Mouse (Mus musculus) heart, postnatal 0 days (tissue): Measurements from ENCODE around the gene Vwf. TPM values are rescaled to one million over a fixed set of nuclear protein-coding genes. Genes with fewer than 3 reads are reported as not detected.

Source experiments
- ATAC-seq: fragments of 200-750 bp; cut with Nextera tagmentation; 2 replicates; pipeline ENCODE4 v1.8.0; 2017; ENCODE audit warnings: low read depth, moderate number of reproducible peaks, moderate library complexity; ENCODE audit not compliant: insufficient read depth
- DNase-seq: peaks from one replicate; pipeline ENCODE4 v3.0.0-alpha.2; 2016; ENCODE audit warnings: low spot score
- H3K27ac ChIP-seq: fragments of 300-500 bp; sonication (generic); 2 replicates; pipeline ENCODE4 v1.5.1; 2014; ENCODE audit warnings: low read depth, mild to moderate bottlenecking
- H3K27me3 ChIP-seq: fragments of 300-500 bp; sonication (generic); 2 replicates; pipeline ENCODE4 v1.6.1; 2014; ENCODE audit warnings: low read length, mixed read lengths; ENCODE audit not compliant: control insufficient read depth, insufficient read depth
- H3K36me3 ChIP-seq: fragments of 300-500 bp; sonication (generic); replicated peaks from 2 replicates; pipeline ENCODE4 v1.6.1; 2014; ENCODE audit warnings: low read length, mixed read lengths; ENCODE audit not compliant: control insufficient read depth, insufficient read depth
- H3K4me1 ChIP-seq: fragments of 300-500 bp; sonication (generic); 2 replicates; pipeline ENCODE4 v1.6.1; 2014; ENCODE audit warnings: antibody characterized with exemption; ENCODE audit not compliant: control insufficient read depth, insufficient read depth
- H3K4me2 ChIP-seq: fragments of 300-500 bp; sonication (generic); 2 replicates; pipeline ENCODE4 v1.6.1; 2014; ENCODE audit warnings: low read depth, mild to moderate bottlenecking, low read length, moderate library complexity
- H3K4me3 ChIP-seq: fragments of 300-500 bp; sonication (generic); 2 replicates; pipeline ENCODE4 v1.5.1; 2014; ENCODE audit warnings: low read depth, low read length
- H3K9ac ChIP-seq: fragments of 300-500 bp; sonication (generic); replicated peaks from 2 replicates; pipeline ENCODE4 v1.6.1; 2014; ENCODE audit warnings: low read depth, low read length, mixed read lengths
- H3K9me3 ChIP-seq: fragments of 300-500 bp; sonication (generic); replicated peaks from 2 replicates; pipeline ENCODE4 v1.6.1; 2016; ENCODE audit warnings: low read length; ENCODE audit not compliant: control insufficient read depth
- CTCF ChIP-seq: IDR thresholded peaks from 2 replicates; pipeline ENCODE4 v1.5.1; 2016; ENCODE audit warnings: antibody characterized with exemption, control low read depth, low read depth
- EP300 ChIP-seq: IDR thresholded peaks from 2 replicates; pipeline ENCODE4 v1.6.1; 2016; ENCODE audit warnings: antibody characterized with exemption, low read depth
- WGBS: fragments of 180-500 bp; shearing (Covaris S2); extraction: QIAGEN DNeasy Blood & Tissue Kit; methylation state at CpG from one replicate; pipeline ENCODE4 v1.1.7; 2014; 5-methylcytosine and 5-hydroxymethylcytosine counted together
- polyA plus RNA-seq: library from polyadenylated mRNA; unstranded; fragments of >200 nt; fragmentation: Nextera tagmentation; extraction: Ambion mirVana; gene quantifications from 2 replicates; pipeline ENCODE4 v1.2.1, GENCODE M21; 2015
- total RNA-seq: library from RNA; depleted of rRNA; stranded (reverse); fragments of >200 nt; gene quantifications from 2 replicates; pipeline ENCODE4 v1.2.3, GENCODE M21; 2014; ENCODE audit warnings: low replicate concordance

Gene Vwf
- total and polyA plus RNA-seq, 2 experiments from 2014 or later: 21.9 to 99.9 TPM

GRCm38 (mm10) chr6:125538469-125538868 lies 8.1 kb upstream of the Vwf start:
- 79% methylated on average over 5 of the region's 5 CpGs for WGBS
- ATAC-seq: no peak
- Histone ChIP-seq H3K27me3 (no peaks in the 10 kb centered on the region), H3K36me3 (no peaks in the 10 kb centered on the region), H3K4me2 (no peak overlapping the region), H3K9me3 (no peaks in the 10 kb centered on the region), H3K27ac (no peak overlapping the region), H3K4me3 (no peak overlapping the region), H3K9ac (no peak overlapping the region), H3K4me1 (no peaks in the 10 kb centered on the region)
- no peak for DNase-seq
- TF ChIP-seq CTCF: no peak
- TF ChIP-seq EP300: no peak

GRCm38 (mm10) chr6:125539423-125539822 lies 7.2 kb upstream of the Vwf start:
- H3K4me3 ChIP-seq: no peak overlapping the region
- no peak for TF ChIP-seq EP300
- TF ChIP-seq CTCF: no peak
- 47% methylated on average over 8 of the region's 8 CpGs for WGBS
- H3K9ac ChIP-seq: no peak overlapping the region
- H3K4me2 ChIP-seq: no peak overlapping the region
- no peaks in the 10 kb centered on the region for H3K4me1 ChIP-seq
- no peaks in the 10 kb centered on the region for H3K27me3 ChIP-seq
- no peaks in the 10 kb centered on the region for H3K9me3 ChIP-seq
- peak; percentile 75 for DNase-seq
- H3K36me3 ChIP-seq: no peaks in the 10 kb centered on the region
- no peak overlapping the region for H3K27ac ChIP-seq
- ATAC-seq: no peak

- no peak for TF ChIP-seq CTCF
- TF ChIP-seq EP300: no peak
- Histone ChIP-seq H3K27me3 (no peaks in the 10 kb centered on the region), H3K36me3 (no peaks in the 10 kb centered on the region), H3K4me2 (no peak overlapping the region), H3K9ac (no peak overlapping the region), H3K27ac (no peak overlapping the region), H3K4me3 (no peak overlapping the region), H3K4me1 (no peaks in the 10 kb centered on the region), H3K9me3 (no peaks in the 10 kb centered on the region)
- DNase-seq (no peak), ATAC-seq (no peak)
- WGBS: 64% methylated on average over 10 of the region's 10 CpGs
Observed at GRCm38 (mm10) chr6:125540199-125540598, 6.4 kb upstream of the Vwf start.

- no peaks in the 10 kb centered on the region for H3K27me3 ChIP-seq
- WGBS: 60% methylated on average over 6 of the region's 6 CpGs
- no peak overlapping the region for H3K9ac ChIP-seq
- no peak for ATAC-seq
- DNase-seq: peak; percentile 32
- no peak overlapping the region for H3K4me3 ChIP-seq
- no peak for TF ChIP-seq CTCF
- no peak for TF ChIP-seq EP300
- H3K4me2 ChIP-seq: no peak overlapping the region
- no peaks in the 10 kb centered on the region for H3K4me1 ChIP-seq
- H3K27ac ChIP-seq: no peak overlapping the region
- no peaks in the 10 kb centered on the region for H3K9me3 ChIP-seq
- H3K36me3 ChIP-seq: no peaks in the 10 kb centered on the region
Observed at GRCm38 (mm10) chr6:125540826-125541225, 5.7 kb upstream of the Vwf start.

GRCm38 (mm10) chr6:125541296-125541695 lies 5.3 kb upstream of the Vwf start:
- Histone ChIP-seq H3K9ac (no peak overlapping the region), H3K27me3 (no peaks in the 10 kb centered on the region), H3K4me2 (no peak overlapping the region), H3K27ac (no peak overlapping the region), H3K4me3 (no peak overlapping the region), H3K9me3 (no peaks in the 10 kb centered on the region), H3K36me3 (no peaks in the 10 kb centered on the region), H3K4me1 (no peaks in the 10 kb centered on the region)
- TF ChIP-seq CTCF: no peak
- no peak for TF ChIP-seq EP300
- WGBS: 56% methylated on average over 6 of the region's 6 CpGs
- ATAC-seq (no peak), DNase-seq (no peak)

- no peaks in the 10 kb centered on the region for H3K9me3 ChIP-seq
- 65% methylated on average over 10 of the region's 10 CpGs for WGBS
- no peak overlapping the region for H3K4me3 ChIP-seq
- H3K9ac ChIP-seq: no peak overlapping the region
- H3K27ac ChIP-seq: no peak overlapping the region
- no peak overlapping the region for H3K4me2 ChIP-seq
- DNase-seq (no peak), ATAC-seq (no peak)
- no peak for TF ChIP-seq CTCF
- TF ChIP-seq EP300: no peak
- no peaks in the 10 kb centered on the region for H3K36me3 ChIP-seq
- no peaks in the 10 kb centered on the region for H3K27me3 ChIP-seq
- no peaks in the 10 kb centered on the region for H3K4me1 ChIP-seq
Observed at GRCm38 (mm10) chr6:125548406-125548805, 1.8 kb downstream of the Vwf start.
